Mouse (Mus musculus): ENCODE results near the gene Gga1.
A peak's percentile ranks its signal among the peaks of the same experiment; 100 is the strongest.
"Not testable (repeated sequence)": the region's sequence is repeated elsewhere in the genome, so short reads cannot be mapped to it uniquely, and the experiment has no call there.

Gga1 gene

DNA sequence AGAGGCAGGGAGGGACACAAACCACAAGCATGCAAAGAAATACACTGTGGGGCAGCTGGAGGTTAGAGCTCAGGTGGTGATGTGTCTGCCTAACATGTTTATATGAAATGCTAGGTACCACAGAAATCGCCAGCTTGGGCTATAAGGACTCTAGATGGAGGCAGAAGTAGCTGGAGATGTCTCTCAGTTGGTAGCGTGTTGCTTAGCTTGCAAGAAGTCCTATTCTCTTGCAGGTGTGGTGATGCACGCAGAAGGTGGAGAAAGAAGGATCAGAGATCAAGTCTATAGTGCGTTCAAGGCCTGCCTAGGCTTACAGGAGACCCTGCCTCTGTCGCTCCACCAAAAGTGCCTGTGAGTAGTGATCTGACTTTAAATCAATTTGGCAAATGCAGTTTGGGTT is 1.5 kb upstream of the Gga1 start:
- no peak for DNase-seq (ENCODE audit: low read depth, low spot score)

DNA sequence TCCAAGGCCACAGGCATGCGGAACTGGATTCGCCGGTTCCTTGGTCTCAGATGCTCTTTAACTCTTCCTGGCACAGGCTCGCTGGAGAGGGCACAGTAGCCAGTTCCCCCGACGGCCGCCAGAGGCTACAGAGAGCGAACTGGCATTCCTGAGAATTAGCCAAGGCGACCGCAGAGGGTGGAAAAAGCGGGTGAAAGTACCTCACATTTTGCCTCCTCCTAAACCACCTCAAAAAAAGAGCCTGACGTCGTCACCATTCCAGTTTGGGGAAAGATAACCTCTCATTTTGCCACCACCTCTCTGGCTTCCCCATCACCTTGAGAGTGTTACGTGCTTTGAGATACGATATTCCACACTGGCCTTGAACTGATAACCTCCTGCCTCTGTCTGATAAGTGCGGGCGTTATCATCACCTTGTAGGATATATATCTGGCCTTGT is 713 bp upstream of the Gga1 start:
- no peak for DNase-seq (ENCODE audit: low read depth, low spot score)

DNA sequence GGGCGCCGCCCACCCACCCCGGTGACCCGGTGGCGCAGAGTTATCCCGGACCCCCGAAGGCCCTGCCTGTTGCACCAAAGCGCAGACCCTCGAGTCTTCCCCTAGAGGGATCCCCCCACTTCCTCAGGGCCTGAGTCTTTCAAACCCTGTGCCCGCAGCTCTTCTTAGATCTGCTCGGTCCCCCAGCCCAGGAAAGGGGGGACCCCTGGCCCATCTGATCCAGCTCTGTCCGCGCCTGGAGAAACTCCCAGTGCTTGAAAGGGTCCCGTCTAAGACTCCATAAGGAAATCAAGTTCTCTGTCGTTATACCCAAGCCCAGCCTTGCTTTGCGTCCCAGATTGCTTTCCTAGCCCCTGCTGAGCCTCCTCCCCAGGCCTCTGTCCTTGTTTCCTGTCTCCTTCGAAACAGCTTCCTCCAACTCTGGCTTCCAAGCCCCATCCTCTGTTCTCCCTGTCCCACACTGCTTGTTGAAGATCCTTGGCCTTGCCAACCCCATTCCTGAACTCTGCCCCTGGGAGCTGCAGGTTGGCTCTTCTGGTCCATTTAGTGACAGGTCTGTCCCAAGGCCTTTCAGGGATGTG is 910 bp downstream of the Gga1 start:
- no peak for DNase-seq (ENCODE audit: low read depth, low spot score)

DNA sequence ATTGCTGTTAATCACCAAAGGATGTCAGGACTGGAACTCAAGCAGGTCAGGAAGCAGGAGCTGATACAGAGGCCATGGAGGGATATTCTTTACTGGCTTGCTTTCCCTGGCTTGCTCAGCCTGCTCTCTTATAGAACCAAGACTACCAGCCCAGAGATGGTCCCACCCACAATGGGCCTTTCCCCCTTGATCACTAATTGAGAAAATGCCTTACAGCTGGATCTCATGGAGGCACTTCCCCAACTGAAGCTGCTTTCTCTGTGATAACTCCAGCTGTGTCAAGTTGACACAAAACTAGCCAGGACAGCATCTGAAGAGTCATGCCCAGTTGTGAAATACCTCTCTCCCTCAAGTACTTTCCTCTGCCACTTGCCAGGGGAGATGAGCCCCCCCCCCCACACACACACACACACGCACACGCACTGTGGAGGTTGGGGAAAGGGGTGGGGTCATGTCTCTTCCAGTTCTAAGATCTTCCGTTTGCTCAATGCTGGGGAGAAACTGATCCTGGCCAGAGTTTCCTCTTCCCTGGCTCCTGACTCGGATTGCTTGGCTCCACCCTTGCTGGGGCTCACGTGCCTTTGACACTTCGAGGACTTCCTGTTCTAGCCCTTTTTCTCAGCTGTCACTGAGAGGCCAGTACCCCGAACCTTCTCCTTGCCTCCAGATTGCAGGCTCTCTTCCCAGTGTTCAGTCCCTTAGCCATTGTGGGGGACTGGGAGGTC is 2.0 kb downstream of the Gga1 start:
- not testable (repeated sequence) for DNase-seq (ENCODE audit: low read depth, low spot score)

DNA sequence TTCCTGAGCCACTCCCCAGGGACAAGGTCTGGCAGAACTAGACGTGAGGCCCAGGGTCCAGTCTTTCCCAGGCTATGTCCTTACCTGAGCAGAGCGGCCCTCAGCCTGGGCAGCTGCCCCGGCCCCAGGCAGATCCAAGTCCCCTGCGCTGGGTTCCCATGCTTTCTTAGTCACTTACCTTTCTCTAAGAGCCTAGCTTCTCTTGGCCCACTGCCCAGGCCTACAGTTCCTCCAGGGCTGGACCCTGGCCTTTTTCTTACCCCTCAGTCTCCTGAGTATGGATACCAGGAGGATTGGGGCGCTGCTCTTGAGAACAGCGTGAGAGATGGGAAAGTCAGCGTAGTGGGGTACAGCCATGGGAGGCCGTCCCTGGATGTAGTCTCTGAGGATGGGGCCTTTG is 3.4 kb downstream of the Gga1 start:
- DNase-seq (ENCODE audit: low read depth, low spot score) = no peak

DNA sequence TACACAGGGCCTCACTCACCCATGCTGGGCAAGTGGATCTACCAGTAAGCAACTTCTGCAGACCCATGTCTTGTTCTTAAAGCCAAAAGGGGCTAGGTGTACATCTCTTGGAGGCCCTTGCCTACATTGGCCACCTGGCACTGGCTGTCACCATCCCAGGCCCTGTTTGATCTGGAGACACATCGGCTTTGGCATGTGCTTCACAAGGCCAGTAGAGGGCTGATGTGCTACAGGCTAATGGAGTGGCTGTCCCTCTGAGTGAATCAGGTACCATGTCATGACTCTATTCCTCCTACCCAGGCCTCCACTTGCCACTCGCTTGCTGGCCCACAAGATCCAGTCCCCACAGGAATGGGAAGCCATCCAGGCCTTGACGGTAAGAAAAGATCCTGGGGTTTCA is 4.8 kb downstream of the Gga1 start:
- DNase-seq (ENCODE audit: low read depth, low spot score) = no peak

DNA sequence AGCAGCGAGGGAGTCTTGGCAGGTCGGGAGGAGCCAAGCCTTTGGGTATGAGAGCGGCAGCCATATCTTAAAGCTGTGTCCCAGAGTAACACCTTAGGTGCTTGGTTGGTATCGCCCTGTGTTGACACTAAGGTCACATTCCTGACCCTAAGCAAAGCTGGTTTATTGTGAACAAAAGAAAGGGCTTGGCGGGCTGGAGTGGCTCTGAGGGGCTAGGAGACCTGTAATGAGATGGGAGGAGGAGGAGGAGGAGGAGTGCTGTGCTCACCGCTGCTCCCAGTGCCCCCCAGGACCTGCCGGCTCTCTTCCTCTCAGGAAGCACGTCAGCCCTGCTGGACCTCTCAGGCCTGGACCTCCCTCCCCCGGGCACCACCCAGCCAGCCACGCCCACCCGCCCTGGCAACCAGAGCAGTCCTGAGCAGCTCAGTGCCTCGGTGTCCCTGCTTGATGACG is 12.4 kb downstream of the Gga1 start:
- no peak for DNase-seq (ENCODE audit: low read depth, low spot score)

DNA sequence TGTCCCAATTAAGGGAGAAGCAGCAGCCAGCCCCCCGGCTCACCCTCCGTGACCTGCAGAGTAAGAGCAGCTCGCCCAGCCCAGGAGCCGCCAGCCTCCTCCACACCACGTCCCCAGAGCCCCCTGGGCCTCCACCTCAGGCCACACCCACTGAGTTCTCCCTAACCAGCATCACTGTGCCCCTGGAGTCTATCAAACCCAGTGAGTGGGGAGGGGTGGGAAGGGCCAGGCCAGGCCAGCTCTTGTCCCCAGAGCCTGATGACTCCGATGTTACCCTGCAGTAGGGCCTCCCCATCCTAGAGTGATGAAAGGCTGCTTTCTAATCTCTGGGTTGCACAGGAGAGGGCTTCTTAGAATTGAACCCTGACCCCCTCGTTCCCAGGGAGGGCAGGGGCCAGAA is 15.4 kb downstream of the Gga1 start:
- DNase-seq (ENCODE audit: low read depth, low spot score) = no peak

DNA sequence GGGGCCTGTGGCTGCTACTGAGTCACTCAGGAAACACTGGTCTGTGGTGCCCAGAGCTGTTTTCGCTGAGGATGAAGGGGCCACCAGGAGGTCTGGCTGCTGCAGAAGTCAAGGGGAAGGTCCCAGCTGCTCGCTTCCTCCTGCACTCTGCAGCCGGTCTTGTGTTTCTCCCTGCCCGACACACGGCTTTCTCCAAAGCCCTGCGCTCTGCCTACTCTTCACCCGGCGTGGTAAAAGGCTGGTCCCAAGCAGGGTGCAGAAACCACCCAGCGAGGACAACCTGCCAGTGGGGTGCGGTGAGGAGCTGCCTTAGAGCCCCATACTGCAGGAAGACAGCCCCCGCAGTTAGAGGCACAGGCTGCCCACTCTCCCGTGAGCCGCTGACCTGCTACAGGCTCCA is 17.7 kb downstream of the Gga1 start:
- DNase-seq (ENCODE audit: low read depth, low spot score) = no peak

DNA sequence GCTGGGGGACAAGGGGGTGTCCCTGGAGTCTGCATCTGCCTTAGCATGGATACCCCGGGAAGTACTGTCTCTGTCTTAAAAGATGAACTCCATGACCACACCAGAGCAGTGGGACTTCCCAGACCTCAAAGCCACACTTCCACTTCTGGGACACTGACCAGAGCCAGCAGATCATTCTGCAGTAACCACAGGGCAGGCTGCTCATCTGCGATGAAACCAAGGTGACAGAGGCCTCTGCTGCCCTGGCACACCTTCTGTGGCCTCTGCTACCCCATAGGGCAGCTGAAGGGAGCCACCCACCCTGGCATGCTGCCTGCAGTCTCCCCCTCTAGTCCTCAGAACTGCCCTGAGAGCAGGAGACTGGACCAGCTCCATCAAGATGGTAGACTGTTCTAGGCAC is 18.8 kb downstream of the Gga1 start:
- no peak for DNase-seq (ENCODE audit: low read depth, low spot score)

DNA sequence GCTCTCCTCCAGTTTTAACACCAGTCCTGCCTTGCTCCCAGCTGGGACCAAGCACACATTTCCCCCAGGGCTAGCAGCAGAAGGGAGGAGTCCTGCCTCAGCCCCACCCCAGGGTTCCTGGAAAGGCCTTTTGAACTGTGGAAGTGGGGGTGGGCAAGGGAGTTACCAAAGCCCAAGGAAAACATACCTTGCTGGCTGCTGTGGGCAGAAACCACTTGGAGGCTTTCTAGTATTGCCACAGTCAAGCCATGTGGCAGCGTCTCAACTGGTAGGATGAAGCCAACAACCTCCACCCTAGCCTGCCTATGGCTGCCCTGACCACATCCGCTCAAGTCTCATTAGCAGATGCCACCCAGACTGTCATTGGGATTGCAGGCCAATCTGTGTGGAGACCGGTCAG is 19.2 kb downstream of the Gga1 start:
- DNase-seq (ENCODE audit: low read depth, low spot score) = no peak

DNA sequence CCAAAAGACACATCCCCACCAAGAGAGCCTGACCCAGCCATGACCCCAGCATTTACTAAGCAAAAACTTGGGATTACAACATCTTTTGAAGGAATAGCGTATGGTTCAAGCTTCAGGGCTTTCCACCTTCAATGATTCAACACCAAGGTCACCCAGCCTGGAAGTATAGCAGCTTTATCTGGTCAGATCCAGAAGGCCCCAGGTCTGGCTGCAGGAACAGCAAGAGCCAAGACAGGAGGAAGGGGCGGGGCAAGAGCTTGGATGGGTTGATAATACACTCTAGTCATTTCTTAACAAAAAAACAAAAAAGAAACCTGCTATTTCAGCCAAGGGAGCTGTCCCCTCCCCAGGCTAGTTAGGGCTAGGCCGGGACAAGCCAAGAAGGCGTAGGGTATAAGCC is 20.5 kb downstream of the Gga1 start:
- DNase-seq (ENCODE audit: low read depth, low spot score) = no peak

DNA sequence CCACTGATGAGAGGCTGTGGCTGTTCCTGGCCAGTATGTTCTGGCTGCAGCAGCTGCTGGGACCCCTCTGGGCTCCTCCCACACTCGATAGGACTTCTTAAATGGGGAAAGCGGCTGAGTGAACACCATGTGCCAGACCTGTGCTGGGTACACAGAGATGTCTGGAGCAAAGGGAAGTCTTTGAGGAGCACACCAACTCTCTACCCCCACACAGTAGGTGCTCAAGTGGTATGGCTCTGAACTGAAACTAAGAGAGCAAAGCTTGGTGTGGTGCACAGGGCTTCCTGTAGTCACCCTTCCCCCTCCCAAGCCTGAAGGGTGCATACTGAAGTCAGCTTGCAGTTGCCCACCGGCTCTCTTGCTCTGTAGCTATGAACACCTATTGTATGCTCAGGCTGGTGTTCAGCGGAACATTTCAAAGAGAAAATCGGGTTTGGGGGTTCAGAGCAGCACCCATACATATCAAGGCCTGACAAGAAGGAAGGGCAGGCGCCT is 21.6 kb downstream of the Gga1 start:
- no peak for DNase-seq (ENCODE audit: low read depth, low spot score)

DNA sequence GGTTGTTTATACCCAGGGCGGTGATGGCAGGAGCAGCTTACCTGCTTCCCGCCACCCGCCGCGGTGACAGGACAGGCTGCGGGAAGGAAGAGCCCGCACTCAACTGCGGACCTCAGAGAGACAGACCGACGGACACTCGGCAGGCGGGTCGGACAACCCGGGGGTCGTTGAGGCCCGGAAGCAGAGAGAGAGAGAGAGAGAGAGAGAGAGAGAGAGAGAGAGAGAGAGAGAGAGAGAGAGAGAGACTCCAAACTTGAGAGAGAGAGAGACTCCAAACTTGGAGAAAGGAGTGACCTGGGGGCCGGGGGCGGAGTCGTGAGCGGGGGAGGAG is 22.4 kb downstream of the Gga1 start, which contains the start of gene Gm49510:
Gene Gm49510 (plus strand): TSS at position 259 of the 331 bp plus-strand sequence.
- no peak for DNase-seq (ENCODE audit: low read depth, low spot score)

DNA sequence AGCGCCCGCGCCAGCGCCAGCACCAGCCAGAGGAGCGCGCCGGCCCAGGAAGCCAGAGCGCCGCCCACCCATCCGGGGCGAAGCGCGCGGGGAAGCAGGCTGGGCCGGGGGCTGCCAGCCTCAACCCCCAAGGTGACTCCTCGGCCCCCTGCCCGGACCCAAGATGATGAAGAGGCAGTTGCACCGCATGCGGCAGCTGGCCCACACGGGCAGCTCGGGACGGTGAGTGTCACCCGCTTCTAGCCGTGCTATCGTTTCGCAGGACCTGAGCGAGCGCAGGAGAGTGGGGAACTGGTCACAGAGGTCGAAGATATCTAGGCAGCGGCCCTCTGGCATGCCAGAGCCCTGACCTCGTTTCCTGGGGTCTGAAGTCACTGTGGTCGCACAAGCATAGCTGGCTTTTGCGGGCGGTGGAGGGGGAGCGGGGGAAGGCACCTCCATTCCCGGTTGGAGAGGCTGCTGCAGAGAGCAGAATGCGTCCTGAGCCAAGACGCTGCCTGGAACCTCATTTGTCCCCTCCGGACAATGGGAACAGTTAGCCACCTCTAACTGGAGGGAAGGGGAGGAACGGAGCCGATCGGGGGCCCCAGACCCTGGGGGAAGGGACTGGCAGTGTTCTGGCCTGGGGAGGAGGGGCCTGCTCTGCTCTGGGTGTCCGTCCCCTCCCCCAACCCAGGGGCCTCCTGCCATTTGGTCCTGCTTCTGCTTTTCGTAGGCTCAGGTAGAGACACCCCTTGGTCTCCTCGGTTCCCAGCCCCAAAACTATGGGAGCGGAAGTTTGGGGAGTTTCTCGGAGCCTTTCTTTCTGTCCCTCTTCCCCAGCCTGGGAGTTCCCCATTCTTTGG is 23.0 kb downstream of the Gga1 start, which contains the start of gene Sh3bp1:
Gene Sh3bp1 (plus strand): TSS at position 29 of the 845 bp plus-strand sequence.
- DNase-seq (ENCODE audit: low read depth, low spot score) = no peak

DNA sequence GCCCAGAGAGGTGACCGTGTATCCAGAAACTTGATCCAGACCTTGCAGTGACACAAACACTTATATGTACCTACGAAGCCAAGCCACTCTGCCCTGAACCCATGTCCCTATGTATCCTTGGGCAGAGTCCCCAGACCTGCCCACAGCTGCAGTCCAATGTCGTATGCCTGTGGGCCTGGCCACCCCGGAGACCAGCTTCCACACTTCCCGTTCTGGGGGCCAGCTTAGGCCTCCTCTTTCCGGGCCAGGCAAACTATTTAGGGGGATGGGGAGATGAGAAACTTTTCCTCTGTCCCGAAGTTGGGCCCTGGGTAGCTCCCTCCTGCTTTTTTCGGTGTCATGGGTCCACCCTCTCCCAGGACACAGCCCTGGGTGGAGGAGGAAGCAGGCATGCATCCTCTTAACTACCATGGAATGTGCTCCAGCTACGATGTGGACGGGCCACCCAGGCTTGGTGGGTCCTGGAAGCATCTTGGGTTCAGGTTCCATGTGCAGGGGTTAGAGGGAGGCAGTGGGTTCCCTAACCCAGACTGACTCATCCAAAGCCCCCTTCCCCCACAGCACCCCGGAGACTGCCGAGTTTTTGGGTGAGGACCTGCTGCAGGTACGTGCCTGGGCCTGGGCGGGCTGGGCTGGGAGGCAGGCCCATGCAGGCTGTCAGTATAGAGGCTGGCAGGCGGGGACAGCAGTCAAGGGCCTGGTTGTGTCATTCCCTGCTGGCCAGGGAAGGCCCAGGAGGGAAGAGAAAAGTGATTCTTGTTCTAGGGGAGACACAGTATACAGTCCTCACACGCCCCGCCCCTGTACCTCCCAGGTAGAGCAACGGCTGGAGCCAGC is 23.8 kb downstream of the Gga1 start:
- no peak for DNase-seq (ENCODE audit: low read depth, low spot score)

DNA sequence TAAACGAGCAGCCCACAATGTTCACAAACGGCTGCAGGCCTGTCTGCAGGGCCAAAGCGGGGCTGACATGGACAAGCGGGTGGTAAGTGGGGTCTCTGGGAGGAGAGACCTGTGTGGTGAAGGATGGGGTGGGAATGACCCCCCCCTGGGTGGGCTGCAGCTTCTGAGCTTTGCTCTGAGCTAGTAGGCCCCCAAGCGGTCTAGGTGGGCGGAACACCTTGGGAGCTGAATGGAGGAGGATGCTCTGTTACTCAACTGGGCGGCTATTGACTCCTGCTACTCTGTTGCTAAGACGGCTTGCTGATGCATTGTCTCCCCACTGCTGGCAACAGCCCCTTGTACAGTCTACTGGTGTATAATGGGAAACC is 24.4 kb downstream of the Gga1 start:
- no peak for DNase-seq (ENCODE audit: low read depth, low spot score)

DNA sequence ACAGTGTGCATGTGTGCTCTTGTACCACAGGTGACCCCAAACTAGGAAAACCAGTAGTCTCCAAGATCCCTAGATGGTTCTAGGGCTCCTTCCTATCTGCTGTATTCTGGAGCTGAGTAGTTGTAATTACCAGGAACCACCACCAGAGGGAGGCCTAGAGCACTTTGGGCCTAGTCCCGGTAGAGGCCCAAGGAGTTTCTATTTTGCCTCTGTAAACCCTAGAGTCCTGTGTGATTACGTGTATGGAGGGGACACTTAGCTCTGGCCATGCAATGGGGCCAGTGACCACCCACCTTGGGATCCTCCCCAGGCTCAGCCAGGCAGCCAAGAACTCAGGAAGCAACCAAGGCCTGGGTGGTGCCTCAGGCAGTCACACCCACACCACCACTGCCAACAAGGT is 26.3 kb downstream of the Gga1 start:
- no peak for DNase-seq (ENCODE audit: low read depth, low spot score)

DNA sequence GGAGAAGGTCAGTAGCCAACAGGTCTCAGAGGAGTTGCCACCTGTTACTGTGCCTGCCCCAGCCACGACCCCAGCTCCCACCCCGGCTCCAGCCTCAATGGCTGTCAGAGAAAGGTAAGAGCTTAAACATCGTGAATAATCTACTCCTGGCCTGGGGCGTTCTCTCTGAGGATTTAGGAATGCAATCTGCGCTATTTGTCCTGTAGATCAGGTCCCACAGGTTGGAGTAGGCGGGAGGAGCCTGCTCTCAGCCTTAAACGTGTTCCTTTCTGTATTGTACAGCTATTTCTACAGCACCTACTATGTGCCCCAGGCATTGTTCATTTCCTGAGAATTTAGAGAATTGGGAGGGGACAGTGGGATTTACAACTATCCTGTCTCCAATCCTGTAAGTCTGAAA is 31.4 kb downstream of the Gga1 start:
- DNase-seq (ENCODE audit: low read depth, low spot score) = no peak

DNA sequence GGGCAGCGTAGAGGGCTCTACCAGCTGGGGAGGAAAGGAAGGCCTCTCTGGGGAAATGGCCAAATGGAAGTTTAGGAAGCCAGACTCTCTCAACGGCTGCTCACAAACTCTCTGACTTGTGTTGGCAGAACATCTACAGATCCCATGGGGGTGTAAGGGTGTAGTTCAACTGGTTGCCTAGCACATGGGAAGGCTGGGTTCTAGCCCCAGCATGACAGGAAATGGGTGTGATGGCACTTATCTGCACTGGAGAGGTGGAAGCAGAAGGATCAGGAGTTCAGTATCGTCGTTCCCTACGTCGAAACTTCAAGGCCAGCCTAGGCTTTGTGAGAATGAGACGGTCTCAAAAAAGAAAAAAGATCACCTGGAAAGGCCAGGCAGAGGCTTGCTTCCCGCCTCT is 32.0 kb downstream of the Gga1 start:
- DNase-seq (ENCODE audit: low read depth, low spot score) = no peak

DNA sequence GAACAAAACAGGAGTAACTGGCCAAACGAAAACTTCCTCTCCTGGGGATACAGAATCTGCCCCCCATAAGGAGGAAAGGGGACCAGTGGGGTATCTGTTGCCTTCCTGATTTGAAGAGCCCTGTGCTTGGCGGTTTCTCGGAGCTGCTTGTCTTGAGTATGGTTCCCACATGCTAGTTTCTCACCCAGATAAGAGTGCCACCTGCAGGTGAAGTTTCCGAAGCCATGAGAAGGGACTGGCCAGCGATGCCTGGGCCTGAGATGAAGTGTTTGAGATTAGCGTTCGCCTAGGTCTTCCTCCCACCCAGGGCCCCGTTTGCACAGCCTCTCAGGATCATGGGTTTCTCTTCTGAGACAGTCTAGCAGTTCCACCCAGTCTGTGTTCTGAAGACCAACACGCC is 35.0 kb downstream of the Gga1 start:
- no peak for DNase-seq (ENCODE audit: low read depth, low spot score)

DNA sequence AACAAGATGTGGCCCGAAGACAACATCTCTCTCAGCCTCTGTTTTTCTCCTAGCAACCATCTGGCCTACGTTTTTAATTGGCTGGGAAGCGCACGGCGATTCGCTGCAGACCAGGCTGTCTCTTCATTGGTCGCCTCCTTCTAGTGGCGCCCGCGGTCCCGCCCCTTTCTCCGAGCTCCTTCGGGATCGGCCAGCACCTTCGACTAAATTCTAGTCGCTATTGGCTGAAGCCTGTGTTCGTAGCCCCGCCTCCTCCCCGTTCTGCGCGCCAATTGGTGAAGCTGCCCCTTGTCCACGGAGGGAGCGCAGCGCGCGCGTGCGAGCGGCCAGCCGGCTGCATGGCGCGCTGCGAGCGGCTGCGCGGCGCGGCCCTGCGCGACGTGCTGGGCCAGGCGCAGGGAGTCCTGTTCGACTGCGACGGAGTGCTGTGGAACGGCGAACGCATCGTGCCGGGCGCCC is 36.7 kb downstream of the Gga1 start, which contains the start of gene Pdxp:
Gene Pdxp (plus strand): TSS at position 288 of the 459 bp plus-strand sequence.
- peak; percentile 95 for DNase-seq (ENCODE audit: low read depth, low spot score)

All from WW6 (cell line).